Mouse (Mus musculus) layer of hippocampus, postnatal 10 days (tissue): ENCODE measurements at regions not wholly inside any gene's neighbourhood (a gene's known extent, or its start where the extent isn't known, plus 50 kb on each side); places are given as distances from the start of the nearest gene placed in this dataset.

Source experiments
- DNase-seq, 2 experiments: peaks; one replicate each; pipeline ENCODE4 v3.0.0; 2021; ENCODE audit warnings: low spot score in 2 of 2

DNA sequence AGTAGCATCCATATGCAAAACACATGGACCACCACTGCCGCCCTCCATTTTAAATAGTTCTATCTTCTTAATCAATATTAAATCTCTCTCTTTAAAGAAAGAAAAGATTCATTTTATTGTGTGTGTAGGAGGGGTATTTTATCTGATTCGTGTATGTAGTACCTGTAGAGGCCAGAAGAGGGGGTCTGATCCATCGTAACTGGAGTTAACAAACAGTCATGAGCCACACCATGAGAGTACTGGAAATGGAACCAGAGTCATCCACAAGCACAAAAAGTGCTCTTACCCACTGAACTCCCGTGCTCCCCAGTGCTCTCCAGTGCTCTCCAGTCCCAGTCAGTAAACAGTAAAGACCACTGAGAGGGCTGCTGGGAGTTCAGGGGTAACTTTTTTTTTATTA lies 374.4 kb downstream of the Nuf2 start:
- no peak for DNase-seq

DNA sequence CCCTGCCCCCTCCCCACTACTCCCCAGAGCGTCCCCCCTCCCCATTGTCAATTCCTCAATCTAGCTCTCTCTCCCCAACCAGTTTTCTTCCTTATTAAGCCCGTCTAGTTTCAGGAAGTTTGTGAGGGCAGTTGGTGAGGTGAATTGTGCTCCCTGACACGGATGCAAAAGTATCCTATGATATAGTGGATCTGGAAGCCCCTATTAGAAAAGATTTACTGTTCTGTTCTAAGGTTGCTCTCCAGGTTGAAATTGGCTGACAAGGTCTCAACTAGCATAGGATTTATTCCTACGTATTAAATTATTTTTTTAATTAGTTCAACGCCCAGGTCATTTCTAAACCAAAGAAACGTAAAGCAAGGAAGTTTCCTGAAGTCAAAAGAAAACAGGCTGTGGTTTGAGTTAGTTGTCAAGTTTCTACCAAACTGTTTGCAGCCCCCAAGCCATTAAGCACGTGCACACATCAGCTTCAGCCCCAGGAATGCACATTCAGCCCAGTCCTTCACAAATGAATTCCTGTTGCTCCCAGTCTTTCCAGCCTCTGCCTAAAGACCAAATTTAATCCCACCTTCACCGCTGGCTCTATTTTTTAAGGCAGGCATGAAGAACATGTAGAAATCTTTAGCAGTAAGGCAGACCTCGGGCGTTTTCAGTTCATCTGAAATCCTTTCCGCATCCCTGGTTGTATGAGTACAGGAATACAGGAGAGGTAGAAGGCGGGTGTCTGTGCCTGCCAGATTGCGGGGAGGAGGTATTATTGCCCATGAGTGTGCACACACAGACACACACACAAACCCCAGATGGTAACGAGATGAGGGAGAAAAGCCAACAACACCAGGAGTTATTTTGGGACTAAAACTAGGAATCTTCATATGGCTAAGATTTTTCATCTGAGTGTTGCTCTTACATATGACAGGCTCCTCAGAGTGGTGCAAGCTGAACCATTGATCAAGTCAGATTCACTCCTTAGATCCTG lies 375.5 kb downstream of the Nuf2 start:
- DNase-seq = peak; percentile 6 to 31

GRCm38 (mm10) chr1:169142216-169142615 lies 389.0 kb downstream of the Nuf2 start:
- DNase-seq = no peak

DNA sequence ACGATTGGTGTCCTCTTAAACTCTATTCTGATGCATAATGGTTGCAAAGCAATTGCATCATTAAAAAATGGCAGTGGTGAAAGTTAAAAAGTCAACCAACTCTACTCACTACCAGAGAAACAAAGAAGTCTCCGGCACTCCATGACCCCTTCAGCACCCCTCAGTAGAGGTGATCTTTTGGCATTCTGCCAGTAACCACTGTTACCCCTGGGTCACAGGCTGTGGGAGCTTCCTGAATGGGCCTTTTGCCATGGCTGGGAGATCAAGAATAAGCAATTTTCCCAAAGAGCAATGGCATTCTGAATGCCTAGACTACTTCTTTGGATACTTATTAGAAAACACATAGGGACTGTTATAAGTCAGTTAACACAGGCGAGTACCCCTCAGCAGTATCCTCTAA lies 391.2 kb downstream of the Nuf2 start:
- DNase-seq = no peak

GRCm38 (mm10) chr1:169139507-169139906 lies 391.8 kb downstream of the Nuf2 start:
- DNase-seq = peak in 1 of 2 experiments; percentile 24

GRCm38 (mm10) chr1:169139184-169139486 lies 392.1 kb downstream of the Nuf2 start:
- DNase-seq = no peak

DNA sequence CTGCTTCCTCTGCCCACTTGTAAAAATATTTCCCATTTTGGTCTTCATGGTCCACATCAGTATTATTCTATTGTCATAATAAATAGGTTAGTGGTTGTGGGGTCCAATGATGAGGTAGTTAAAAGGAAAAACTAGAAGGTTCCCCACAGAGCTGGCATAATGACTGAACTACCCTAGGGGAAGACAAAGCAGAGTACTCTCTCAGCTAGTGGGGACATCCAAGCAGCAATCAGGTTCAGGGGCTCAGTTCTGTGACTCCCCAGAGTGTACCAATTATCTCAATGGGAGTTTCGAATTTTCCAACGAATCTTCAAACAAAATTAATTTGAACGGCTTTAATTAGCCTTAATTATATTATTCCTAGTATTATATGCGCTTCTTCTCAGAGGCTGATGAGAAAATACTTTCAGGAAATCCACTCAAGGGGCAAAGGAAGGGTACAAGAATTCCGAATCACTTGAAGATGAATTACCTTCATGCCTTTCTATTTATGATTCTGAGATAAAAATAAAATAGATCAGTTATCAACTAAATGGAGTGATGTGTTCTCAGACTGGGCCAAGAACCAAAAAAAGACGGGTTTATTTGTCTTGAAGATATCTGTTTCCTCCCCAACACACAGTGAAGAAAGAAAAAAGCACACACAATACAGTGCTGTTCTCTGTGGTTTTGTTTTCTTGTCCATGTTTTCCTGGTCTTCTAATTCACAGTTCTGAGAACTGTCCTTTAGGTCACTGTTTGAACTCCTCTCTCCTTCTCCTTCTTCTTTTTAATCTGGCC lies 392.7 kb downstream of the Nuf2 start:
- no peak for DNase-seq

- DNase-seq = no peak
Observed at GRCm38 (mm10) chr1:169135542-169135941, 395.7 kb downstream of the Nuf2 start.

- DNase-seq = no peak
Observed at GRCm38 (mm10) chr1:169103669-169104068, 427.6 kb downstream of the Nuf2 start.

DNA sequence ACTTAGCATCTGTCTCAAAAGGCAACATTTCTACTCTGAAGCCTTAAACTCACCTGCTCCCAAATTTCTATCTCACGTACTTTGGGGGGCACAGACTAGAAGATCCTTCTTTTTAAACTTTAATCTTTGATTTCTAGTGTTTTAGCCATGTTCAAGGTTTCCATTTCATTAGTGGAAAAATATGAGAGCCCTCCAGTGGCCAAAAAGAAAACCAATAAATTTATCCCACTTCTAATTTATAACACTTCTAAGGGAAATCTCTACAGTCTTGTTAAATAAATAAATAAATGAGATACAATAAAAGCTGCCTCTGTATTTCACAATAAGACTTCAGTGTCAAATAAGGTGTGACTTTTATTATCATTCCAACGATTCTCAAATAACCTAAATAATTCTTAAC lies 428.2 kb downstream of the Nuf2 start:
- DNase-seq = no peak

DNA sequence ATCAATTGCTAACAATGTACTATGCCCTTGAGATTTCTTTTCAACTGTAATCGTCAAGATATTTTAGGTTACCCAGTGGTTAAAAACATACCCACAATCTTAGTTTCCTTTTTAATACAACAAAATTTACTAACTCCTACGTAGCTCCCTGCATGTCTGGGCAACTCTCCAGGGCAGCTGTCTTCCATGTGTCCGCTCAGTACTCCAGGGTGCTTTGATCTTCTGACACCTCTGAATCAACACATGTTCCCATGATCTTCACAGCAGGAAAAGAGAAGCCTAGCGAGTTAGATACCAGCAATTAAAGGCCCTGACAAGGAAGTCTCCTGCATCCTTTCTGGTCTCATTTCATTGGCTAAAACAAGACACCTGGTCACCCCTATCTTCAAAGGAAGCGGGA lies 432.0 kb downstream of the Nuf2 start:
- DNase-seq = no peak

- no peak for DNase-seq
Observed at GRCm38 (mm10) chr1:169096737-169097136, 434.5 kb downstream of the Nuf2 start.

- peak; percentile 67 to 74 for DNase-seq
Observed at GRCm38 (mm10) chr1:169093602-169094354, 437.5 kb downstream of the Nuf2 start.

GRCm38 (mm10) chr1:169086032-169086431 lies 445.2 kb downstream of the Nuf2 start:
- DNase-seq = peak in 1 of 2 experiments; percentile 20

DNA sequence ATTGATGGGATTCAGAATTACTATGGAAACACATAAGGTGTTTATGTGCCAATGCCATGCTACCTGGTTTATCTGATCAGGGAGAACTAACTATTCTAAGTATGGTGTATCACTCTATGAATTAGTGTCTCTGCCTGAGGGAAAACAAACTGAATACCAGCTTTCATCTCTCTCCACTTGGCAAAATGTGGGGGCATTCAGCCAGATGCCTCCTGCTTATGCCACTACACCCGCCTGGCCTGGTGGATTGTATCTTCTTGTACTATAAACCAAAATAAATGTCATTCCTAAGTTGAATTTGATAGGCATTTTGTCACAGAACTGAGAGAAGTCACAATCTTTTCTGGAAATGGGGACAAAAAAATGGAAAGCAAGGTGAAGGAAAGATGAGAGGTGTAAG lies 450.6 kb downstream of the Nuf2 start:
- DNase-seq = peak; percentile 46 to 55

GRCm38 (mm10) chr1:169077228-169077627 lies 454.0 kb downstream of the Nuf2 start:
- DNase-seq = no peak

DNA sequence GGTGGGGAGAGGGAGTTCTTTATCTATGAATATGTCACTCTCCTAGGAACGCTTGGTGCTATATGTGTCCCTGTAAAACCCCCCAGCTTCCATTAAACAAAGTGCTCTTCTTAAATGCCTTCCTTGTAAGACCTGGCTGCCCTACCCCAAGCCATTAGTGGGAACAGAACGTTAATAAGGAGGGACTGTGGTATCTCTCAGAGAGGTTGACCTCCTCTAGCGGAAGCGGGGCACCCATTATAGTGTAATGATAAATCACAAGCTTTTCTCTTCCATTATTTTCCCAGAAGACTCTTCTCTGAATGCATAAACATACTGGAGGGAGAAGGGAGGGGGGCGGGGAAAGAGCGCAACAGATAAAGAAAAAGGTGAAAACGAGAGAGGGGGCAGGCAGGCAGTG lies 455.3 kb downstream of the Nuf2 start:
- no peak for DNase-seq

DNA sequence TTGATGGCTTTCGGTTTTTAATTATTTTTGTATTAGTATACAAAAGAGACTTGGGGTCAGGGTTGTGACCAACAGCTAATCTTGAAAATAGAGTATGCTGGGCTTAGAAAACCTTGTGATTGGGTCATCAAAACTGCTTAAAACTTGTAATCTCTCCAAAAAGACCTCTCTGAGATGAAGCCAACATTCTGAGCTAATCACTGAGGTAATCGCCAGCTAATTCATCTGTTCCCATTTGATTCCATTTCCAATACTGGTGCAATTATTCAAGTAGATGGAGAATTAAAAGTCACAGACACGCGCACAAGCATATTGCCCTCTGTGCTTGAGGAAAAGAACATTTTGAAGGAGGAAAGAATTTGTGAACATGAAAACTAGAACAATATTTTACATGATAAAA lies 459.9 kb downstream of the Nuf2 start:
- DNase-seq = no peak

- DNase-seq = no peak
Observed at GRCm38 (mm10) chr1:169069647-169070046, 461.6 kb downstream of the Nuf2 start.

- no peak for DNase-seq
Observed at GRCm38 (mm10) chr1:169066795-169067194, 464.5 kb downstream of the Nuf2 start.

DNA sequence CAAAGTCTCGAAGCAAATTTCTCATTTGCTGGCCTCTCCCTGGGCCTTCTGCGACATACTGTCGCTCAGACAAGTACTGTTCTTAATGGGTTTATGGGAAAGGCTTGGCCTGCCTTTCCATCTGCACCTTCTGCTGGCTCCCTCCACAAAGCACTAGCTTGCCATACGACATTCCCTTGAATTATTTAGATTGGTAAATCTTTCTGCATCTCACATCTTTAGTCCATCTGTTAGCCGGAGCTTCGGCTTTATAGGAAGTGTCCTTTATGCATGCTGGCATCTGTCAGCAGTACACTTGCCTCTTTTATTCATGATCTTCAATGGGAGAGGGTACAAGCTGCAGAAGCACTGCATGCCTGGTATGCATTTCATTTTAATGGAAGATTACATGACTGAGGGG lies 470.6 kb downstream of the Nuf2 start:
- DNase-seq = no peak

GRCm38 (mm10) chr1:169060145-169060544 lies 471.1 kb downstream of the Nuf2 start:
- no peak for DNase-seq
